Mouse (Mus musculus): Measurements from ENCODE around the gene Hfe2. TPM values are rescaled to one million over a fixed set of nuclear protein-coding genes. Genes with fewer than 3 reads are reported as not detected.

Gene Hfe2
- polyA plus RNA-seq, 1 experiment, result not detected

- no peak overlapping the region for H3K27ac ChIP-seq (ENCODE audit: insufficient read depth, low read depth, low read length)
- no peaks in the 10 kb centered on the region for H3K4me1 ChIP-seq (ENCODE audit: control insufficient read depth, insufficient read depth, low read length)
- 26% methylated on average over 14 of the region's 14 CpGs for WGBS
Measured at GRCm38 (mm10) chr3:96541328-96542078, 16.5 kb downstream of the Hfe2 start.

GRCm38 (mm10) chr3:96542554-96542953 is 17.6 kb downstream of the Hfe2 start:
- no peak for TF ChIP-seq POLR2A (IDR thresholded peaks at IDR 0.05; ENCODE audit: insufficient read depth, low read depth, low read length)
- TF ChIP-seq CTCF (IDR thresholded peaks at IDR 0.05; ENCODE audit: insufficient read depth, low read depth, low read length), result no peak
- no peaks in the 10 kb centered on the region for H3K4me1 ChIP-seq (ENCODE audit: control insufficient read depth, insufficient read depth, low read length)
- WGBS, result 82% methylated on average over 8 of the region's 8 CpGs
- H3K27ac ChIP-seq (ENCODE audit: insufficient read depth, low read depth, low read length), result no peak overlapping the region
- no peak overlapping the region for H3K4me3 ChIP-seq (ENCODE audit: insufficient read depth, low read depth, low read length)

More at GRCm38 (mm10) chr3:96541328-96542078, 16.5 kb downstream of the Hfe2 start:
- TF ChIP-seq CTCF (IDR thresholded peaks at IDR 0.05; ENCODE audit: insufficient read depth, low read depth, low read length), result no peak
- no peak for TF ChIP-seq POLR2A (IDR thresholded peaks at IDR 0.05; ENCODE audit: insufficient read depth, low read depth, low read length)
- H3K4me3 ChIP-seq (ENCODE audit: insufficient read depth, low read depth, low read length), result no peak overlapping the region

- Histone ChIP-seq H3K27ac (ENCODE audit: insufficient read depth, low read depth, low read length) (no peak overlapping the region), H3K4me3 (ENCODE audit: insufficient read depth, low read depth, low read length) (no peak overlapping the region), H3K4me1 (ENCODE audit: control insufficient read depth, insufficient read depth, low read length) (no peaks in the 10 kb centered on the region)
- no peak for TF ChIP-seq POLR2A (IDR thresholded peaks at IDR 0.05; ENCODE audit: insufficient read depth, low read depth, low read length)
- TF ChIP-seq CTCF (IDR thresholded peaks at IDR 0.05; ENCODE audit: insufficient read depth, low read depth, low read length), result no peak
- WGBS, result 94% methylated on average over 11 of the region's 11 CpGs
Measured at GRCm38 (mm10) chr3:96543345-96543744, 18.4 kb downstream of the Hfe2 start.

GRCm38 (mm10) chr3:96545565-96545964 is 20.6 kb downstream of the Hfe2 start:
- 33% methylated on average over 1 of the region's 1 CpGs for WGBS
- Histone ChIP-seq H3K27ac (ENCODE audit: insufficient read depth, low read depth, low read length) (no peak overlapping the region), H3K4me3 (ENCODE audit: insufficient read depth, low read depth, low read length) (no peak overlapping the region), H3K4me1 (ENCODE audit: control insufficient read depth, insufficient read depth, low read length) (no peaks in the 10 kb centered on the region)
- TF ChIP-seq CTCF (IDR thresholded peaks at IDR 0.05; ENCODE audit: insufficient read depth, low read depth, low read length), result no peak
- no peak for TF ChIP-seq POLR2A (IDR thresholded peaks at IDR 0.05; ENCODE audit: insufficient read depth, low read depth, low read length)

- WGBS, result 33% methylated on average over 4 of the region's 4 CpGs
- H3K27ac ChIP-seq (ENCODE audit: insufficient read depth, low read depth, low read length), result no peak overlapping the region
- no peaks in the 10 kb centered on the region for H3K4me1 ChIP-seq (ENCODE audit: control insufficient read depth, insufficient read depth, low read length)
- no peak overlapping the region for H3K4me3 ChIP-seq (ENCODE audit: insufficient read depth, low read depth, low read length)
- TF ChIP-seq CTCF (IDR thresholded peaks at IDR 0.05; ENCODE audit: insufficient read depth, low read depth, low read length), result no peak
- TF ChIP-seq POLR2A (IDR thresholded peaks at IDR 0.05; ENCODE audit: insufficient read depth, low read depth, low read length), result no peak
Measured at GRCm38 (mm10) chr3:96546880-96547279, 21.9 kb downstream of the Hfe2 start.

- no peak for TF ChIP-seq POLR2A (IDR thresholded peaks at IDR 0.05; ENCODE audit: insufficient read depth, low read depth, low read length)
- TF ChIP-seq CTCF (IDR thresholded peaks at IDR 0.05; ENCODE audit: insufficient read depth, low read depth, low read length), result no peak
- Histone ChIP-seq H3K4me3 (ENCODE audit: insufficient read depth, low read depth, low read length) (no peak overlapping the region), H3K27ac (ENCODE audit: insufficient read depth, low read depth, low read length) (no peak overlapping the region)
Measured at GRCm38 (mm10) chr3:96547389-96547960, 22.5 kb downstream of the Hfe2 start.

GRCm38 (mm10) chr3:96548824-96549223 is 23.9 kb downstream of the Hfe2 start:
- TF ChIP-seq POLR2A (IDR thresholded peaks at IDR 0.05; ENCODE audit: insufficient read depth, low read depth, low read length) (no peak), CTCF (IDR thresholded peaks at IDR 0.05; ENCODE audit: insufficient read depth, low read depth, low read length) (no peak)
- Histone ChIP-seq H3K4me1 (ENCODE audit: control insufficient read depth, insufficient read depth, low read length) (no peaks in the 10 kb centered on the region), H3K4me3 (ENCODE audit: insufficient read depth, low read depth, low read length) (no peak overlapping the region), H3K27ac (ENCODE audit: insufficient read depth, low read depth, low read length) (no peak overlapping the region)
- WGBS, result 90% methylated on average over 7 of the region's 7 CpGs

More at GRCm38 (mm10) chr3:96547389-96547960, 22.5 kb downstream of the Hfe2 start:
- 9% methylated on average over 14 of the region's 14 CpGs for WGBS
- no peaks in the 10 kb centered on the region for H3K4me1 ChIP-seq (ENCODE audit: control insufficient read depth, insufficient read depth, low read length)

GRCm38 (mm10) chr3:96549346-96549745 is 24.4 kb downstream of the Hfe2 start:
- Histone ChIP-seq H3K27ac (ENCODE audit: insufficient read depth, low read depth, low read length) (no peak overlapping the region), H3K4me1 (ENCODE audit: control insufficient read depth, insufficient read depth, low read length) (no peaks in the 10 kb centered on the region), H3K4me3 (ENCODE audit: insufficient read depth, low read depth, low read length) (no peak overlapping the region)
- TF ChIP-seq CTCF (IDR thresholded peaks at IDR 0.05; ENCODE audit: insufficient read depth, low read depth, low read length), result no peak
- TF ChIP-seq POLR2A (IDR thresholded peaks at IDR 0.05; ENCODE audit: insufficient read depth, low read depth, low read length), result no peak
- 82% methylated on average over 5 of the region's 5 CpGs for WGBS

- no peak overlapping the region for H3K27ac ChIP-seq (ENCODE audit: insufficient read depth, low read depth, low read length)
- no peak for TF ChIP-seq POLR2A (IDR thresholded peaks at IDR 0.05; ENCODE audit: insufficient read depth, low read depth, low read length)
- no peak for TF ChIP-seq CTCF (IDR thresholded peaks at IDR 0.05; ENCODE audit: insufficient read depth, low read depth, low read length)
- WGBS, result 1% methylated on average over 8 of the region's 8 CpGs
- no peaks in the 10 kb centered on the region for H3K4me1 ChIP-seq (ENCODE audit: control insufficient read depth, insufficient read depth, low read length)
- no peak overlapping the region for H3K4me3 ChIP-seq (ENCODE audit: insufficient read depth, low read depth, low read length)
Measured at GRCm38 (mm10) chr3:96551203-96551602, 26.2 kb downstream of the Hfe2 start.
